Mouse (Mus musculus): Measurements from ENCODE around the gene Kdm4a.

DNA sequence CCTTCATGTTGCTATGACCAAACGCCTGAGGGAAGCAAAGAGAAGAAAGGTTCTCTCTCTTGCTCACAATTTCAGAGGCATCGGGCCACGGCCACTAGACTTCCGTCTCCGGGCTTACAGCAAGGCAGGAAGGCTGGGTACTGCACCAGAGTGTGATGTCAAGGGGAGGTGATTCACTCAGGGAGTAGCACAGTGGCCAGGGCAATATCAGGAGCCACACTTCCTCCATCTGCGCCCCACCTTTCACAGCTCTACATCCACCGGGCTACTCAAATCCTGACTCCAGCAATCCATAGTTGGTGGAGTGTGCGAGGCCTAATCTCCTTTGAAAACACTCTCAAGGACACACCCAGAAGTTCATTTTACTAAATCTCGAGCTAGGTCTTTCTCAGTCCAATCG lies 62.3 kb downstream of the Kdm4a start:
- no peak for TF ChIP-seq CTCF (IDR thresholded peaks at IDR 0.05; ENCODE audit: extremely low read depth, insufficient read depth, insufficient read length, insufficient replicate concordance)
- no peak for TF ChIP-seq POLR2A (IDR thresholded peaks at IDR 0.05; ENCODE audit: low read depth, low read length)
